In genomic region chr17:26715271-26715758, GRCm38 (mm10) we compare ENCODE assay signal across 1 mouse cellular context.
TF ChIP-seq lines count a peak whose summit lies in the region.

Gene Crebrf (plus strand): TSS chr17:26715650.

TF ChIP-seq in CH12.LX, 34 proteins besides CTCF, POLR2A, EP300 and RAD21 (continued from another document):
- TF ChIP-seq IRF4 (IDR thresholded peaks at IDR 0.05; ENCODE audit: low read depth, low read length) (peak; percentile 70), E2F4 (IDR thresholded peaks at IDR 0.05; ENCODE audit: insufficient replicate concordance, low read depth, low read length) (no peak), MAX (IDR thresholded peaks at IDR 0.05; ENCODE audit: low read length) (peak; percentile 98), ZKSCAN1 (IDR thresholded peaks at IDR 0.05; ENCODE audit: borderline replicate concordance, low read depth, low read length) (no peak), ELF1 (IDR thresholded peaks at IDR 0.05; ENCODE audit: low read depth, low read length) (peak; percentile 97), ZC3H11A (IDR thresholded peaks at IDR 0.05; ENCODE audit: low read depth, low read length) (no peak), MXI1 (IDR thresholded peaks at IDR 0.05; ENCODE audit: low read depth, low read length) (peak; percentile 98), ZMIZ1 (IDR thresholded peaks at IDR 0.05; ENCODE audit: low read depth, low read length) (0 out of 2 replicates have a peak, but pooled peaks have one; percentile 25), SIN3A (IDR thresholded peaks at IDR 0.05; ENCODE audit: low read length) (peak; percentile 99), BHLHE40 (IDR thresholded peaks at IDR 0.05; ENCODE audit: low read depth, low read length) (peak; percentile 100)
